Mouse (Mus musculus) monocyte, adult 5-6 weeks (primary cell): ENCODE results near the gene Atp6v0a2. TPM values are rescaled to one million over a fixed set of nuclear protein-coding genes. Genes with fewer than 3 reads are reported as not detected.
"Not testable (repeated sequence)": the region's sequence is repeated elsewhere in the genome, so short reads cannot be mapped to it uniquely, and the experiment has no call there.

Source experiments
- ATAC-seq: fragments of 153-309, 156-312 bp; replicated peaks from 2 replicates; pipeline ENCODE4 v1.8.0; 2017; ENCODE audit warnings: mild to moderate bottlenecking; ENCODE audit not compliant: low TSS enrichment, insufficient number of reproducible peaks, severe bottlenecking, poor library complexity, low FRiP score
- total RNA-seq: library from RNA; stranded (forward); fragments of 200-1000, 200-491, 200-594 nt; gene quantifications from 3 replicates; pipeline ENCODE4 v1.2.3, GENCODE M21; 2017

Gene Atp6v0a2
- 26.6 to 55.9 TPM (median 27.8 TPM) in 3 replicates for total RNA-seq

GRCm38 (mm10) chr5:124628448-124629363 lies at the start of gene Atp6v0a2:
TSS of gene Atp6v0a2 (plus strand) at chr5:124628576.
- ATAC-seq: peak; percentile 96

- peak; percentile 84 for ATAC-seq
These were observed 49.6 kb upstream of the Atp6v0a2 start, which contains the start of the genes Eif2b1 and Gtf2h3 for GRCm38 (mm10) chr5:124578633-124579317. TSS of gene Eif2b1 (minus strand) at chr5:124579131. TSS of gene Gtf2h3 (plus strand) at chr5:124579140.

- peak; percentile 62 for ATAC-seq
These were observed 45.9 kb upstream of the Atp6v0a2 start for GRCm38 (mm10) chr5:124582515-124582914.

GRCm38 (mm10) chr5:124592768-124593167 lies 35.6 kb upstream of the Atp6v0a2 start:
- ATAC-seq: no peak

GRCm38 (mm10) chr5:124598224-124599174 lies 29.9 kb upstream of the Atp6v0a2 start:
- peak; percentile 30; the same call in 1 of the 2 replicates for ATAC-seq

- not testable (repeated sequence) for ATAC-seq
These were observed 28.6 kb upstream of the Atp6v0a2 start for GRCm38 (mm10) chr5:124599726-124600125.

- ATAC-seq: no peak
These were observed 26.0 kb upstream of the Atp6v0a2 start for GRCm38 (mm10) chr5:124602349-124602748.

GRCm38 (mm10) chr5:124604296-124604695 lies 24.1 kb upstream of the Atp6v0a2 start:
- no peak for ATAC-seq

GRCm38 (mm10) chr5:124605041-124605622 lies 23.2 kb upstream of the Atp6v0a2 start:
- no peak for ATAC-seq

GRCm38 (mm10) chr5:124610965-124611364 lies 17.4 kb upstream of the Atp6v0a2 start:
- no peak for ATAC-seq

GRCm38 (mm10) chr5:124614709-124615108 lies 13.7 kb upstream of the Atp6v0a2 start:
- ATAC-seq: no peak

- no peak for ATAC-seq
These were observed 9.7 kb upstream of the Atp6v0a2 start for GRCm38 (mm10) chr5:124618711-124619110.

GRCm38 (mm10) chr5:124621362-124621761 lies 7.0 kb upstream of the Atp6v0a2 start:
- peak; percentile 59; the same call in 1 of the 2 replicates for ATAC-seq

GRCm38 (mm10) chr5:124622890-124623289 lies 5.5 kb upstream of the Atp6v0a2 start:
- ATAC-seq: no peak

GRCm38 (mm10) chr5:124624291-124624690 lies 4.1 kb upstream of the Atp6v0a2 start:
- no peak for ATAC-seq

GRCm38 (mm10) chr5:124629641-124630040 lies 1.3 kb downstream of the Atp6v0a2 start:
- no peak for ATAC-seq

GRCm38 (mm10) chr5:124631685-124632084 lies 3.3 kb downstream of the Atp6v0a2 start:
- no peak for ATAC-seq

- ATAC-seq: no peak
These were observed 4.1 kb downstream of the Atp6v0a2 start for GRCm38 (mm10) chr5:124632461-124632860.
